Mouse (Mus musculus) stomach, postnatal 0 days (tissue): ENCODE measurements at regions not wholly inside any gene's neighbourhood (a gene's known extent, or its start where the extent isn't known, plus 50 kb on each side); places are given as distances from the start of the nearest gene placed in this dataset.

Experiments
- CTCF ChIP-seq: IDR thresholded peaks from 2 replicates; pipeline ENCODE4 v1.5.1; 2016; ENCODE audit warnings: antibody characterized with exemption, low read depth, mild to moderate bottlenecking, moderate library complexity
- EP300 ChIP-seq: optimal IDR thresholded peaks from 2 replicates; pipeline ENCODE3; 2016; ENCODE audit warnings: antibody characterized with exemption

DNA sequence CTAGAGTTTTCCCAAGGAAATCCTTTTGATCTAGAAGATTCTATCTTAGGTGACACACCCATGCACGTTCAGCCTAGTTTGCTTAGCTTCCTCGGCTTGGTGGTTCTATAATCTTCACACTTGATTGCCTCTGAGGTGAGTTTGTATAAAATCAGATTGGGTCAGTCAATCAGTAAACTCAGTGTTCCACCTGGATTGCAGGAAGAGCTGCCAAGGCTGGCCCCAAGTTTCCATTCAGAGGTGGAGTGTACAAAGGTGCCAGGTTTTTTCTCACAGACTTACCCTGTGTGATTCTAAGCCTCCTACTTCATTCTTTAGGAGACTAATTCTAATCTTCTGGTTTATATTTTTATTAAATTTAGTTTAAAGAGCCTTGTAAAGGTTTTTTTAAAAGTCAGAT, 95.6 kb upstream of the Zeb2 start:
- TF ChIP-seq CTCF = no peak
- no peak for TF ChIP-seq EP300
